Mouse (Mus musculus) adrenal gland (tissue): ENCODE measurements around the gene Zfp750.

Source experiments
- intact Hi-C: fragments of 180-260 bp; cut with DNase I; formaldehyde crosslinking; loops from one replicate; pipeline ENCODE4 v1.15.1; 2025

The Zfp750 gene

DNA sequence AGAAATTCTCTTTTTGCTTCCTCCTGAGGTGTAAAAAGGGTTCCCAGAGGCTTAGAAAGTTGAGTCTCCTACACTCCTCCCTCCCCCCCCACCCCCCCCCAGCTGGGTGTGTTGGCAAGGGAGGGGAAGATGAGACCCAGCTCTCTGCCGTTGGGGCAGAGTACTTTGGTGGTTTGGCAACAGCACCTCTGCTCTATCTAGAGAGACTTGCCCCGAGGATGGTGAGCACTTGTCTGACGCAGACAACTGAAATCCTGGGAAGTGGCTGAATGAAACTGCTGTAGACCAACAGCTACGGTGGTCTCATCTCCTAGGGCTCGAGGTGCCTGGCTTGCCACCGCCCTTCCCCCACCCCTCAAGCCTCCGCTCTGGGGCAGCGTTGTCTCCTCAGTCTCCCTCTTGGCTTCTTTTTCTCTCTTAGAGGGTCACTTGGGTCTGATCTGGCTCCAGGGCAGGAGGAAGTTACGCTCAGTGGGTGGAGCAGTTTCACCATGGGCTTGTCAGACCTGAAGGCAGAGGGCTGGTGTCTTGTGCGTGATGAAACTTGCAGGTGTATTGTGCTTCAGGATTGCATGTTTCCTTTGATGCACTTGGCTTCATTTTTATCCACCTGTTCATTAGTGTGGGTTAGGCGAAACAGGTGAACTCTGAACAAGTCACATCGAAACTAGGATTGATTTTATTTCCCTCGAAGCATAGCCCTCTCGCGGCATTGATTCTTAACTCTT, 39.5 kb downstream of the Zfp750 start:
- intact Hi-C loops: loop anchor here (5.0 to 10.0 kb wide), 2 partner anchors 78 to 155 kb away; no protein-coding TSS in a partner anchor

DNA sequence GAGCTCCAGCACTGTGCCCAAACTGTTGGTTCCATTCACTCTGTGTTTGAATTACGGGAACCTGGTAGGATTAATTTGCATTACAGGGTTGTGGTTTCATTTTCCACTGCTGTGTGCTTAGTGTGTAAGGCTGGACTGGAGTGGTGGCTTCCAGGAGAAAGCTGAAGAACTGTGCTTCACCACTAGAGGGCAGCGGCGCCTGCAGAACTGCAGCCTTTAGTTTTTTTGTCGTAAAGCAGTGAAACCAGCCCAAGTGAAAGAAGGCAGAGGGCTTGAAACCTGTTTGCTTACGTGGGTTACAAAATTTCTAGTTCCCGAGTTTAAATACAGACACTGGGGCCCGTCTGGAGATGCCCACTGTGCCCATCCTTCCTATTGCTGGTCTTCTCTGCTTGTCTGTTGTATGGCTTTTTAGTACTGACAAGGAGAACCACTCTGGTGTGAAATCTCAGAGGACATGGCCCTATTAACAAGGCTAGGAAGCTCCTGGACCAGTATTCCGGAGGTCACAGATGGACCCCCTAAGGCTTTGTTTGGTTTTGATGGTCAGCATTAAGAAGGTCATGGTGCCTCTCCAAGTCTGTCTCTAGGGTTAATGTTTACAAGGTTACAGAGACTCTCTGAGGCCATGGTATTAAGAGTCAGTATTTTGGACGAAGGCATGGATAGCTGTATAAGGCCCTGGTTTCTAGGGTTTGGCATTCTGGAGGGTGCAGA, 43.3 kb downstream of the Zfp750 start:
- intact Hi-C loops: loop anchor here (2.0 to 10.0 kb wide), 3 partner anchors 81 to 333 kb away; no protein-coding TSS in a partner anchor

DNA sequence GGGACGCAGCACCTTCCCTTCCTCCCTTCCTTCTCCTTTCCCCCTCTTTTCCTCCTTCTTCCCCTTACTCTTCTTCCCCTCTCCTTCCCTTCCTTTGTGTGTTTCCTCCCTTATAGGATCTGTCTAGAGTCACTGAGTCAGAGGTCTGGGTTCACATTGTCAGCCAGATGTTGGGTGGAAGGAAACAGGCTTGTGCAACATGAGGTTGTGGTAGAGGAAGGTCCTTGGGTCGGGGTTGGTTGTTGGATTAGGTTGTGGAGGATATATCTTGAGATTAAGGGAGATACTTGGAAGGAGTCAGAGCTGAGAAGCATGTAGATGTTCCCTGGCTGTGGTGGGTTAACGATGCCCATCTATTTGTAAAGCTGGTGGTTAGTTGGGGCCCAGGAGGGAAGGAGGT, 44.3 kb downstream of the Zfp750 start:
- intact Hi-C loops: loop anchor here (2.0 to 10.0 kb wide), 3 partner anchors 82 to 334 kb away; no protein-coding TSS in a partner anchor

DNA sequence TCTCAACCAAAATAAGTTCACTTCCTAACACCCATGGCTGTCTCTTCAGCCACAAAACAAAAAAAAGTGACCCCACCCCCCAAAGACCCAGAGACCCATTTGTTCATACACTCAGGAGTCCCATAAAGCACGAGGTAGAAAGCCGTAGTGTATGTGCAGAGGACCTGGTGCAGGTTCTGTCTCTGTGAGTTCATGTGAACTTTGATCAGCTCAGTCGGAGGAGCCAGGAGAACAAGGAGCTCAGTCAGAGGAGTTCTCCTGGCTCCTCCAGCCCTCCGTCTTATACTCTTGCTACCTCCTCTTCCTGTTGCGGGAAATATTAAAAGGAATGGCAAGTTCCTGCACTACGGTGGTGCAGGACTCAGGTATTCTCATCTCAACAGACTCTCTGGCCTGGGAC, 51.7 kb downstream of the Zfp750 start:
- intact Hi-C loops: no loop called here
